Mouse (Mus musculus): ENCODE results near the gene Rtf2. TPM values are rescaled to one million over a fixed set of nuclear protein-coding genes. Genes with fewer than 3 reads are reported as not detected.

Gene Rtf2
- polyA plus RNA-seq, 1 experiment from 2014 or later = 73.4 TPM

- Histone ChIP-seq H3K36me3 (ENCODE audit: insufficient read depth, low read length) (no peaks in the 10 kb centered on the region), H3K27me3 (replicated peaks; ENCODE audit: insufficient read depth, low read length) (no peaks in the 10 kb centered on the region), H3K4me1 (ENCODE audit: insufficient read depth, low read depth, low read length) (peaks cover 8% of the 10 kb centered on the region; the same call in 1 of the 2 replicates), H3K27ac (ENCODE audit: low read length) (no peak overlapping the region), H3K9ac (replicated peaks; ENCODE audit: low read depth) (no peak overlapping the region), H3K4me2 (replicated peaks; ENCODE audit: low read depth, low read length) (no peak overlapping the region), H3K9me3 (ENCODE audit: low read length) (no peaks in the 10 kb centered on the region), H3K4me3 (ENCODE audit: low read depth, low read length) (no peak overlapping the region)
- DNase-seq (ENCODE audit: low spot score) (peak; percentile 56), ATAC-seq (peak; percentile 32)
- 16% methylated on average over 9 of the region's 9 CpGs for WGBS
- TF ChIP-seq EP300 (IDR thresholded peaks at IDR 0.05) (no peak), CTCF (IDR thresholded peaks at IDR 0.05) (no peak)
Measured at GRCm38 (mm10) chr2:172399901-172400300, 40.5 kb upstream of the Rtf2 start.

GRCm38 (mm10) chr2:172401116-172401825 lies 39.1 kb upstream of the Rtf2 start:
- ATAC-seq (peak; percentile 34), DNase-seq (ENCODE audit: low spot score) (peak; percentile 70)
- no peaks in the 10 kb centered on the region for H3K27me3 ChIP-seq (replicated peaks; ENCODE audit: insufficient read depth, low read length)
- TF ChIP-seq EP300 (IDR thresholded peaks at IDR 0.05) (no peak), CTCF (IDR thresholded peaks at IDR 0.05) (no peak)
- H3K4me2 ChIP-seq (replicated peaks; ENCODE audit: low read depth, low read length) = no peak overlapping the region
- peaks cover 8% of the 10 kb centered on the region; the same call in 1 of the 2 replicates for H3K4me1 ChIP-seq (ENCODE audit: insufficient read depth, low read depth, low read length)
- no peak overlapping the region for H3K9ac ChIP-seq (replicated peaks; ENCODE audit: low read depth)
- WGBS = 53% methylated on average over 13 of the region's 13 CpGs
- no peaks in the 10 kb centered on the region for H3K36me3 ChIP-seq (ENCODE audit: insufficient read depth, low read length)
- H3K27ac ChIP-seq (ENCODE audit: low read length) = no peak overlapping the region
- H3K9me3 ChIP-seq (ENCODE audit: low read length) = no peaks in the 10 kb centered on the region
- H3K4me3 ChIP-seq (ENCODE audit: low read depth, low read length) = no peak overlapping the region

GRCm38 (mm10) chr2:172404239-172404638 lies 36.1 kb upstream of the Rtf2 start:
- ATAC-seq (no peak), DNase-seq (ENCODE audit: low spot score) (no peak)
- H3K4me3 ChIP-seq (ENCODE audit: low read depth, low read length) = no peak overlapping the region
- no peak overlapping the region for H3K4me2 ChIP-seq (replicated peaks; ENCODE audit: low read depth, low read length)
- H3K4me1 ChIP-seq (ENCODE audit: insufficient read depth, low read depth, low read length) = peaks cover 8% of the 10 kb centered on the region; the same call in 1 of the 2 replicates
- 57% methylated on average over 7 of the region's 7 CpGs for WGBS
- no peaks in the 10 kb centered on the region for H3K9me3 ChIP-seq (ENCODE audit: low read length)
- H3K27ac ChIP-seq (ENCODE audit: low read length) = no peak overlapping the region
- TF ChIP-seq CTCF (IDR thresholded peaks at IDR 0.05) (no peak), EP300 (IDR thresholded peaks at IDR 0.05) (no peak)
- no peak overlapping the region for H3K9ac ChIP-seq (replicated peaks; ENCODE audit: low read depth)
- no peaks in the 10 kb centered on the region for H3K36me3 ChIP-seq (ENCODE audit: insufficient read depth, low read length)
- H3K27me3 ChIP-seq (replicated peaks; ENCODE audit: insufficient read depth, low read length) = no peaks in the 10 kb centered on the region

- TF ChIP-seq CTCF (IDR thresholded peaks at IDR 0.05) = no peak
- no peak for TF ChIP-seq EP300 (IDR thresholded peaks at IDR 0.05)
Measured at GRCm38 (mm10) chr2:172405011-172405410, 35.3 kb upstream of the Rtf2 start.

GRCm38 (mm10) chr2:172406173-172406572 lies 34.2 kb upstream of the Rtf2 start:
- Histone ChIP-seq H3K4me3 (ENCODE audit: low read depth, low read length) (no peak overlapping the region), H3K9ac (replicated peaks; ENCODE audit: low read depth) (no peak overlapping the region), H3K27ac (ENCODE audit: low read length) (no peak overlapping the region), H3K9me3 (ENCODE audit: low read length) (no peaks in the 10 kb centered on the region), H3K36me3 (ENCODE audit: insufficient read depth, low read length) (no peaks in the 10 kb centered on the region), H3K27me3 (replicated peaks; ENCODE audit: insufficient read depth, low read length) (no peaks in the 10 kb centered on the region), H3K4me1 (ENCODE audit: insufficient read depth, low read depth, low read length) (peaks cover 5% of the 10 kb centered on the region; the same call in 1 of the 2 replicates), H3K4me2 (replicated peaks; ENCODE audit: low read depth, low read length) (no peak overlapping the region)
- ATAC-seq (no peak), DNase-seq (ENCODE audit: low spot score) (no peak)
- WGBS = 33% methylated on average over 4 of the region's 4 CpGs
- TF ChIP-seq CTCF (IDR thresholded peaks at IDR 0.05) (no peak), EP300 (IDR thresholded peaks at IDR 0.05) (no peak)

More at GRCm38 (mm10) chr2:172405011-172405410, 35.3 kb upstream of the Rtf2 start:
- H3K4me1 ChIP-seq (ENCODE audit: insufficient read depth, low read depth, low read length) = peaks cover 7% of the 10 kb centered on the region; the same call in 1 of the 2 replicates
- no peak for DNase-seq (ENCODE audit: low spot score)
- H3K36me3 ChIP-seq (ENCODE audit: insufficient read depth, low read length) = no peaks in the 10 kb centered on the region
- H3K9me3 ChIP-seq (ENCODE audit: low read length) = no peaks in the 10 kb centered on the region
- no peak overlapping the region for H3K27ac ChIP-seq (ENCODE audit: low read length)
- no peak for ATAC-seq
- no peak overlapping the region for H3K4me2 ChIP-seq (replicated peaks; ENCODE audit: low read depth, low read length)
- no peak overlapping the region for H3K4me3 ChIP-seq (ENCODE audit: low read depth, low read length)
- H3K9ac ChIP-seq (replicated peaks; ENCODE audit: low read depth) = no peak overlapping the region
- no peaks in the 10 kb centered on the region for H3K27me3 ChIP-seq (replicated peaks; ENCODE audit: insufficient read depth, low read length)
- 50% methylated on average over 3 of the region's 3 CpGs for WGBS

- 71% methylated on average over 2 of the region's 2 CpGs for WGBS
- no peak overlapping the region for H3K4me3 ChIP-seq (ENCODE audit: low read depth, low read length)
- H3K4me1 ChIP-seq (ENCODE audit: insufficient read depth, low read depth, low read length) = no peaks in the 10 kb centered on the region
- no peaks in the 10 kb centered on the region for H3K36me3 ChIP-seq (ENCODE audit: insufficient read depth, low read length)
- no peak overlapping the region for H3K4me2 ChIP-seq (replicated peaks; ENCODE audit: low read depth, low read length)
- no peaks in the 10 kb centered on the region for H3K9me3 ChIP-seq (ENCODE audit: low read length)
- no peak for TF ChIP-seq EP300 (IDR thresholded peaks at IDR 0.05)
- no peak for TF ChIP-seq CTCF (IDR thresholded peaks at IDR 0.05)
- DNase-seq (ENCODE audit: low spot score) = no peak
- no peak overlapping the region for H3K27ac ChIP-seq (ENCODE audit: low read length)
- ATAC-seq = no peak
- H3K9ac ChIP-seq (replicated peaks; ENCODE audit: low read depth) = no peak overlapping the region
- H3K27me3 ChIP-seq (replicated peaks; ENCODE audit: insufficient read depth, low read length) = no peaks in the 10 kb centered on the region
Measured at GRCm38 (mm10) chr2:172407499-172407898, 32.9 kb upstream of the Rtf2 start.
